Mouse (Mus musculus) lung, adult 2 months (tissue): ENCODE data around the gene Clptm1. TPM values are rescaled to one million over a fixed set of nuclear protein-coding genes. Genes with fewer than 3 reads are reported as not detected.
A peak's percentile ranks its signal among the peaks of the same experiment; 100 is the strongest.

Experiments
- DNase-seq: peaks from one replicate; pipeline ENCODE4 v3.0.0; 2022
- H3K4me1 ChIP-seq: fragments of 200-500 bp; 2 replicates; pipeline ENCODE4 v1.6.1; 2011; ENCODE audit warnings: low read length; ENCODE audit not compliant: control insufficient read depth, insufficient read depth
- H3K4me3 ChIP-seq: fragments of 200-500 bp; replicated peaks from 2 replicates; pipeline ENCODE3; 2011; ENCODE audit warnings: low read depth, mild to moderate bottlenecking, control low read depth, low read length; ENCODE audit errors: extremely low read depth
- CTCF ChIP-seq: fragments of 200-500 bp; IDR thresholded peaks from 2 replicates; pipeline ENCODE4 v1.5.1; 2011; ENCODE audit warnings: mild to moderate bottlenecking, low read length, control low read depth; ENCODE audit not compliant: insufficient read depth
- POLR2A ChIP-seq: fragments of 200-500 bp; IDR thresholded peaks from 2 replicates; pipeline ENCODE4 v1.6.1; 2011; ENCODE audit warnings: low read depth, mild to moderate bottlenecking, control low read depth, low read length, borderline replicate concordance; ENCODE audit errors: extremely low read depth
- WGBS: fragments of 180-500 bp; shearing (Covaris S2); methylation state at CpG from one replicate; pipeline ENCODE4 v1.1.7; 2018; 5-methylcytosine and 5-hydroxymethylcytosine counted together
- polyA plus RNA-seq: library from polyadenylated mRNA; depleted of rRNA; stranded (reverse); fragments of >200 nt; gene quantifications from 2 replicates; pipeline ENCODE4 v1.2.3, GENCODE M21; 2012

The Clptm1 gene
- polyA plus RNA-seq, 1 experiment: 143 TPM

DNA sequence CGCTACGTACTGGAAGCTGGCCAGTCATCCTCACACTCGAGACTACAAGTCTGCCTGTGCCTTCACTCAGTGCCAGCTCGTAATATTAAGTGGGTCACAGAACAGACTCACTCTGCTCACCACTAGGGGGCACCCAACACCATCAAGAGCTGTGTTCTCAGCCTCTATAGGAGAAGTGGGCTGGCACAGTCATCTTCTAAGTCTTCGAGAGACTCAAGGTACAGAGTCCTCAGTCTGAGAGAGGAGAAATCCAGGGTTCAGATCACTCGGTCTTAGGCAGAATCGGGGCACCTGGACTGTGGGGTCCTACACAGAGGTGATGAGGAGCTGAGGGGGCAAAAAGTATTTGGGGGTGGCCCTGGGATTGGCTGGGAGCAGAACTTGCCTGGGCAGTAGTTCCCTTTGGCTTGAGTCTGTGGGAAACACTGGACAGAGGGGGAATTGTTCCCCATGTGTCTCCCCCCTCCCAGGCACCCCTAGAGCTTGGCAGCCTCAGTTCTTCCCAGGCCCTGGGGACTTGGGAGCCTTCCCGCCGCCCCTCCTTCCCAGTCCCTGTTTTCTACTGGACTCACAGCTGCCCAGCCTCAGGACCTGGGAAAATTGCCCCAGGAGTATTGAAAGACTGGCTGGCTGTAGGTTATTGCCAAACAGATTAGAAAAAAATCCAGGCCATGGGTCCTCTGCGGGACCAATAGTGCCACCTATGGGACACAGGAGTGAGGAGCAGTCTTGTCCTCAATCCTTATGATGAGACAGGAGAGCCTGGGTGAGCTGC lies 4.3 kb upstream of the Clptm1 start:
- peak; percentile 86 for DNase-seq
- TF ChIP-seq CTCF: peak; percentile 88
- no peak for TF ChIP-seq POLR2A
- Histone ChIP-seq H3K4me3 (no peak overlapping the region), H3K4me1 (peaks cover 7% of the 10 kb centered on the region)
- 4% methylated on average over 10 of the region's 10 CpGs for WGBS

- H3K4me1 ChIP-seq: peaks cover 14% of the 10 kb centered on the region
These were observed 2.6 kb upstream of the Clptm1 start for GRCm38 (mm10) chr7:19667434-19667833.

GRCm38 (mm10) chr7:19666750-19667149 lies 1.9 kb upstream of the Clptm1 start:
- no peak overlapping the region for H3K4me3 ChIP-seq
- H3K4me1 ChIP-seq: peaks cover 14% of the 10 kb centered on the region
- TF ChIP-seq POLR2A (no peak), CTCF (no peak)
- no peak for DNase-seq
- WGBS: 62% methylated on average over 3 of the region's 3 CpGs

More at GRCm38 (mm10) chr7:19667434-19667833, 2.6 kb upstream of the Clptm1 start:
- no peak for TF ChIP-seq POLR2A
- no peak for TF ChIP-seq CTCF
- 64% methylated on average over 2 of the region's 2 CpGs for WGBS
- no peak for DNase-seq
- H3K4me3 ChIP-seq: no peak overlapping the region

DNA sequence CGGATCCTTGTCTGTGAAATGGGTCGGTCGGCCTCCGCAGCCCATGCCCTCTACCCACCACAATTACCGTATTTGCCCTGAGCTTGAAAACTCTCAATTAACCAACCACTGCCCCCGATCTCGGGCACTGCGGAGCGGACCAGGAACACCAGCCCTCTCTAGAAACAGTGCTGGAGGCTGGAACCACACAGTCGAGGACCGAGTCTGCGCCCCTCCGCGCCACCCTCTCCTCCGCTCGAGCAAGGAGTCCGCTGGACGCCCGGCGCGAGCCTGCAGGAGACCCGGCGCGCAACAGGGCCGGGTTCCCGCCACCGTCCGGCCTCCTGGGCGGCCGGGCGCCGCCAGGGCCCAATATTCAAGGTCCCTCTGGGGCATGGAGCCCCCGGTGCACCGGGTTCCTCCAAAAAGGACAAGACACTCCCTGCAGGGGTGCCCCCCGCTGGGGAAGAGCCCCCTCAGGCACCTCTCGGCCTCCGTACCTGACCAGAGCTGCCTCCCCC lies 328 bp downstream of the Clptm1 start:
- no peak for TF ChIP-seq CTCF
- H3K4me1 ChIP-seq: peaks cover 14% of the 10 kb centered on the region
- under 1% methylated on average over 37 of the region's 37 CpGs for WGBS
- no peak for DNase-seq
- peak overlapping the region; percentile 75 for H3K4me3 ChIP-seq

GRCm38 (mm10) chr7:19663940-19664339 lies 893 bp downstream of the Clptm1 start:
- Histone ChIP-seq H3K4me1 (peaks cover 10% of the 10 kb centered on the region), H3K4me3 (peak overlapping the region; percentile 75)
- TF ChIP-seq POLR2A (no peak), CTCF (no peak)
- DNase-seq: no peak
- 12% methylated on average over 8 of the region's 8 CpGs for WGBS

- TF ChIP-seq CTCF (no peak), POLR2A (no peak)
- H3K4me1 ChIP-seq: 0 out of 2 replicates have a peak, but pooled peaks cover 2% of the 10 kb centered on the region
- no peak overlapping the region for H3K4me3 ChIP-seq
- WGBS: 88% methylated on average over 2 of the region's 2 CpGs
- DNase-seq: no peak
These were observed 12.2 kb downstream of the Clptm1 start for GRCm38 (mm10) chr7:19652614-19653013.

DNA sequence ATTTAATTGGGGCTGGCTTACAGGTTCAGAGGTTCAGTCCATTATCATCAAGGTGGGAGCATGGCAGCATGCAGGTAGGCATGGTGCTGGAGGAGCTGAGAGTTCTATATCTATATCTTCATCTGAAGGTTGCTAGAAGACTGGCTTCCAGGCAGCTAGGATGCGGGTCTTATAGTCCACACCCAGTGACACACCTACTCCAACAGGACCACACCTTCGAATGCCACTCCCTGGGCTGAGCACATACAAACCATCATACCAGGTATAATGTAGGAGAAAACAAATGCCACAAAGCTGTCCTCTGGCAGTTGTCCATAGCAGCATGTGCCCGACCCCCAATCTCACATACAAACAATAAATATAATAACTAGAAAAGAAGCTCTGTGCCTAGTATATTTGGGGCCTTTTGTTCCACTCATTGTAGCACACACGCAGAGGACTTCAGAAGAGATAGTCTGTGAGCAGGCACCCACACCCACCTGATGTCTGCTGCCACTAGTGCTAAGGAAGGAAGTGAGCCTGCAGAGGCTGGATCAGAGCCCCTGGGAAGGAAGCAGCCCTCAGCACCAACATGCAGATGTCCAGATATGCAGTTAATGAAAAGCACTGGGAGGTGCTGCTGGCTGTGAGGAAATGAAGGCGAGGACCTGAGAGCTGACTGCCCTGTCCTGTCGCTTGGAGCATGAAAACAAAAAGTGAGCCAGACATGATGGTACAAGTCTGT lies 13.6 kb downstream of the Clptm1 start:
- 54% methylated on average over 6 of the region's 6 CpGs for WGBS
- 0 out of 2 replicates have a peak, but pooled peaks cover 2% of the 10 kb centered on the region for H3K4me1 ChIP-seq
- TF ChIP-seq POLR2A (no peak), CTCF (no peak)
- H3K4me3 ChIP-seq: no peak overlapping the region
- DNase-seq: no peak

DNA sequence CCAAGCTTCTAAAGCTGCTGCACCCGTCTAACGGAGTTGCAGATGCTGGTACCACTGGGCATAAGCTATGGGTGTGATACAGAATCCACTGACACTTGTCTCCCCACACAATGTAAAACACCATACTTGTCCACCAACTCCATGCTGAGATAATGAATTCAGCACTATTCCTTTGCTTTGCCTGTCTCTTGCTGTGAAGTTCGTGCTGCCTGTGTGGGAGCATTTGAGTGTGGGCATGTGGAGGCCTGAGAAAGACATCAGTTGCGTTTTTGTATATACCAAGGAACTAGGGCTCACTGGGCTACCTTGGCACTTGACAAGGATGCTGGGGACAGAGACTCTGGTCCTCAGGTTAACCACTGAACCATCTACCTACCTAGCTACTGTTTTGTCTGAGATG lies 23.6 kb downstream of the Clptm1 start:
- H3K4me1 ChIP-seq: no peaks in the 10 kb centered on the region
- no peak overlapping the region for H3K4me3 ChIP-seq
- no peak for DNase-seq
- no peak for TF ChIP-seq CTCF
- no peak for TF ChIP-seq POLR2A
- WGBS: 89% methylated on average over 4 of the region's 4 CpGs

DNA sequence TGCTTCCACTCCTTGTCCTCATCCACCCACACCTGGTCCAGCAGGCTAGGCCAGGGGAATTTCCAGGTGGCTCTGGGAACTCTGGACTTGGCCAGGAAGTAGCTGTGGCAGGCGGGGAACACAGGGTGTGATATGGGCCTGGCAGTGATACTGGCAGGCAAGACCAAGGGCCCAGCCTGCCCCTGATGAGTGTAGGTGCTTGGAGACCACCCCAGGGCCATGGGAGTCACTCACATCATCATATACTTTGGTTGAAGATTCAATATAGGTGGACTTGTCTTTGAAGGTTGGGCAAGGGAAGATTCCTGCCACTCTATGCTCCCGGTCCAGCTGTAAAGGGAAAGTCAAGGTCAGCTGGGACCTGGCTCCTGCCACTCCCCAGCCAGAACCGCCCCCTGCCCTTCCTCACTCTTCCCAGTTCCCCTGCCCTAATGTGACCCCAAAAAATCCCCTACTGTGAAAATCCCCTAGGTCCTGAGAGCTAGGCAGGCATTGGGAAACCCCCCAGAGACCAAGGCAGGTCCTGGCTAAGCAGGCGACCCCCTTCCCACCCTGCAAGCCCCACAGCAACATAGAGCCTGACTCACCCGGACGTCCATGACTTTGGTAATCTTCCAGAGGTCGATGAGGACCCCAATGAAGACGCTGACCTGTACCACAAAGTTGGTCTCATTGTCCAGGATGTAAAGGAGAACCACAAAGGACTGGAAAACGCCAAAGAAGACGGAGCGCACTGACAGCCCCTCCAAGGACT lies 29.6 kb downstream of the Clptm1 start:
- WGBS: 79% methylated on average over 11 of the region's 11 CpGs
- Histone ChIP-seq H3K4me3 (no peak overlapping the region), H3K4me1 (no peaks in the 10 kb centered on the region)
- no peak for DNase-seq
- no peak for TF ChIP-seq CTCF
